Mouse (Mus musculus): ENCODE measurements around the gene Cand1. TPM values are rescaled to one million over a fixed set of nuclear protein-coding genes. Genes with fewer than 3 reads are reported as not detected.

Cand1 gene
- total RNA-seq, 2 experiments from 2014 or later, result 109 to 119 TPM

- no peak for DNase-seq
These were observed 27.4 kb downstream of the Cand1 start for GRCm38 (mm10) chr10:119212443-119212842.

- DNase-seq, result no peak
These were observed 28.6 kb downstream of the Cand1 start for GRCm38 (mm10) chr10:119211251-119211650.

DNA sequence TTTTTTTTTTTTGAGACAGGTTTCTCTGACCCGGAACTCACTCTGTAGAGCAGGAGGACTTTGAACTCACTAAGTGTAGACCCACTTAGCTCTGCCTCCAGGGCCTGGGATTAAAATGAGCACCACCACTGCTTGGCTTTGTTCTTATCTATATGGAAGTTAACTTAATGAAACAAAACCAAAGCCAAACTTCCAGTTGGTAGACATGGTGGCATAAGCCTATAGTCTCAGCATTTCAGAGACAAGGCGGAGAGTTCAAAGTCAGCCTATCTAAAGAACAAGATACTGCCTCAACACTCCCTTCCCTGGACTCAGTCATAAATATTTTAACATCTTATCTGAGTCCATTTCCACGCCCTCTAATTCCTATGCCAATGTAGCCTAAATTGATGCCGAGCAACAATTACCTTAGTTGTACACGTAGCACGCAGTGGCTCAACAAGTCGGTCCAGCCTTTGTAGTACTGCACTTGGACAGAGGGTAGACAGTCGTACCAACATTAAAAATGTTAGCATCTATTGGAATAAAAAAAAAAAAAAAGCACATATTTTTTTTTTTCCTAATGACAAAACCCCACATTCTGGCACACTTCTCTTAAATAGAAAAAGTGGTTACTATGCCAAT lies 33.4 kb downstream of the Cand1 start:
- DNase-seq, result no peak

- DNase-seq, result no peak
These were observed 34.6 kb downstream of the Cand1 start for GRCm38 (mm10) chr10:119205229-119205628.

DNA sequence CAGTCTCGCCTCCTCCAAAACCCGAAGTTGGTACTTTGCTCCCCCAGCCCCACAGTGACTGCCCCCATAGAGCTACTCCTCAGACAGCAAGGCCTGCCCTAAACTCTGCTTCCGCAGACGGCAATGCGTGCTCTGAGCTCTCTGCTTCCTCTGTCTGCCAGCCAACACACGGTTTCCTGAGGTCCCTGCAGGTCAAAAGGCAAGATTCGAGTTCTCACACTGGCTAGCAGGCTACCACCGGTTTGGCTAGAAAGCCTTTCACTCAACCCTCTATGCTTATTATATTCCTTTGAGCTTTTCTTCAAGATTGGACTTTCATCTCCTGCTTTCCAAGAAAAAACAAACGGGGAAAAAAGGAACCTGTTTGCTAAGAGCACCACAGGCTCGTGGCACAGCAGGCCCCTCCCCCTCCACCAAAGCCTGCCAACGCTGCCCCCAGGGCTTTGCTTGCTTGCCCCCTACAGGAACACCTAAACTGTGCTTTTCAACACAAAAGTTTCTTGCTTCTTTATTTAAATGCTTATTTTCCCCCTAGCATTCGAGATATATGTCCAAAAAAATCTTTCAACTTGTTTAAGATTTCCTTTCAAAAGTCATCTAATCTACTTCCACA lies 35.4 kb downstream of the Cand1 start:
- DNase-seq, result peak in 1 of 2 experiments; percentile 5

GRCm38 (mm10) chr10:119199864-119200263 lies 40.0 kb downstream of the Cand1 start:
- no peak for DNase-seq

DNA sequence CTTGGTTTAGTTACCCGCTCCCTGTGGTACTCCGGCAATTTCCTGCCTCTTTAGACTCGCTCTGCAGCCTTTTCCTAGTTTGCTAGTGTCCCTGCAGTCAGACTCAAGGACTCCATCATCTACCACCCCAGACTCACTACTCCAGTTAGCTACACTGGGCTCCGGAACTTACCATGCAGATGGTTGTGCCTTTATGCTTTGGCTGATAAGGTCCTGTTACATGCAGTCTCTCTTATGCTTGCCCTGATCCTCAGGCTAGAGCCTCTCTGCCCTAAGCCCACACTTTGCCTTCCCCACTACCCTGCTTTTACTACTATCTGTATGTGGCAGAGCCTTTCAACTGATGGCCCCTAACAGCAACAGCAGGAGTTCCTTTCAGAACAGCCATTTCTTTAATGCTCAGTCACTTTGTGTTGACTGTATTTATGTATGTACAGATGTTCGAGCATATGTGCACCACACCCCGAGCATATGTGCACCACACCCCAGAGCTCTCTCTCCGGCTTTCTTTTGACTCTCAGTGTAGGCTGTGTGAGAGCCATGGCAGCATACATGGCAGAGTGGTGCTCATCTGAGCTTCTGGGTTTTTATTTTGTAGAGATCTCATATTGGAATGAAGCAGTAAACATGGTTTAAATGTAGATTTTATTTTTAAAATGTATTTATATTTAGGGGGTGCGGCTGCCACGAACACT lies 41.5 kb downstream of the Cand1 start:
- no peak for DNase-seq

- no peak for DNase-seq
These were observed 42.2 kb downstream of the Cand1 start for GRCm38 (mm10) chr10:119197621-119198150.

DNA sequence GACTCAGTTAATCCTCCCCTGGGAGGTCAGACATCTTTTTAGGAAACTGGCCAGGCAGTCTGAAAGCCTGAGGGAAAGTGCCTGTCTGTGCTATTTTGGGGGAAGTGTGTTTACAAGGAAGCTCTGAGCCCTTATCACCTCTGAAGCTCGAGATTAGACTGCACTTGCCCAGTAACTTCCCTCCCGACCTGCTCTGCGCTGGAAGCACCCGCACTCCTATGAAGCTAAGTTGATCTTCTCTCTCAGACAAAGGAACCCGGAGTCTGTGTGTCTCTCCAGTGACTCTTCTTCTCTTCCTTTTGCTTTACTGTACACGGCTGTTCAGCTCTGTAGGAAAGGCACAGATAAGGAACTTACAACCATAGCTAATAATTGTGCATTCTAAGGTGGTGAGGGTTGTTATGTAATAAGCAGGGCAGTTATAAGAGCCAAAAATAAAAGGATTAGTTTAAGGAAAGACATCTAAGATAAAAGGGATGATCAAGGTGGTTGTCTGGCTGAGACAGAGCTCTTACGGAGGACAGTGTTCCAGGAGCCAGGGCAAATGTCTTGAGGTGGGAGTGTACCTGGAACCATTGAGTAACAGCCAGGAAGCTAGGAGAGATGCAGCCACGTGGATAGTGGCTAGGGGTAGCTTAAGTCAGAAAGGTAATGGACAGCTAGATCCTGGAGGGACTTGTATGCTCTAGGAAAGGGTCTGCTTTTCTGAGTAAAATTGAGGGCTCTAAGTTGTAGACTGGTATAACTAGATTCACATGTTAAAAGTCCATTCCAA lies 47.1 kb downstream of the Cand1 start:
- DNase-seq, result no peak

GRCm38 (mm10) chr10:119187720-119188119 lies 52.1 kb downstream of the Cand1 start:
- DNase-seq, result no peak

GRCm38 (mm10) chr10:119169656-119170055 lies 70.2 kb downstream of the Cand1 start:
- DNase-seq, result no peak

GRCm38 (mm10) chr10:119169237-119169636 lies 70.6 kb downstream of the Cand1 start:
- no peak for DNase-seq

GRCm38 (mm10) chr10:119168791-119169190 lies 71.1 kb downstream of the Cand1 start:
- DNase-seq, result no peak

GRCm38 (mm10) chr10:119167858-119168257 lies 72.0 kb downstream of the Cand1 start:
- no peak for DNase-seq

- no peak for DNase-seq
These were observed 74.8 kb downstream of the Cand1 start for GRCm38 (mm10) chr10:119165051-119165450.

GRCm38 (mm10) chr10:119161820-119162382 lies 78.0 kb downstream of the Cand1 start:
- DNase-seq, result no peak

DNA sequence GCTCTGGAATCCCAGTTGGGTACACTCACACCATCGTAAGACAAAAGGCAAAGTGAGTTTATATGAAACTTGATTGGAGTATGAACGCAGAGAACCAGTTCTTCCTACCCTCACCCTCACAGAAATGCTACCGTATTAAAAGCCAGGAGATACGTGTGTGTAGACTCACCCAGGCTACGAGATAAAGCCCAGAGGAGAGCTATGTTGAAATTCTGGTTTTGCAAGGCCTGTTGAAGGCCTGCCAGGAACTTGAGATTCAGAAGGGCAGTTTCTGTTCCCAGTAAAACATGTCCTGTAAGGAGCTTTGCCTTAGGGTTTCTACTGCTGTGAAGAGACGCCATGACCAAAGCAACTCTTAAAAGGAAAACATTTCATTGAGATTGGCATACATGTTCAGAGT lies 79.7 kb downstream of the Cand1 start:
- peak in 1 of 2 experiments; percentile 35 for DNase-seq

GRCm38 (mm10) chr10:119149261-119149660 lies 90.6 kb downstream of the Cand1 start:
- no peak for DNase-seq

Measured in adrenal gland, postnatal 36 days (tissue).